Mouse (Mus musculus) monocyte, adult 2 months (primary cell): ENCODE measurements around the gene Olfr697.
"Not testable (repeated sequence)": the region's sequence is repeated elsewhere in the genome, so short reads cannot be mapped to it uniquely, and the experiment has no call there.

Experiments used
- DNase-seq, 2 experiments: peaks; one replicate each; pipeline ENCODE4 v3.0.0; 2022; ENCODE audit warnings: low spot score in 2 of 2, low read depth in 1 of 2

Olfr697 gene

GRCm38 (mm10) chr7:106742343-106742742 lies at the start of gene Olfr697:
TSS of gene Olfr697 (minus strand) at chr7:106742443.
- DNase-seq: no peak

DNA sequence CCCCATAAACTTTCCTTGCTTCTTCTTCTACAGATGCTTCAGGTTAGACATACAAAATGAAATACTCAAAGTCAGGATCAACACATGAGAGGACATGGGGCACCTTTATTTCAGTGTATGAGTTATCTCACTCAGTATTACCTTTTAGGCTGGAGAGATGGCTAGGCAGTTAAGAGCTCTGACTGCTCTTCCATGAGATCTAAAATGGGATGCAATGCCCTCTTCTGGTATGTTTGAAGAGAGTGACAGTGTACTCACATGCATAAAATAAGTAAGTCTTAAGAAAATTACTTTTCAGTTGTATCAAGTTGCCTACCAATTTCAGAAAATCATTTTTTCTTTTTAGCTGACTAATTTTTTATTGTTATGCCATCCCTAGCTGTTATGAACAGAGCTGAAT lies 46.1 kb upstream of the Olfr697 start:
- no peak for DNase-seq

GRCm38 (mm10) chr7:106761008-106761407 lies 18.8 kb upstream of the Olfr697 start:
- DNase-seq: not testable (repeated sequence)

DNA sequence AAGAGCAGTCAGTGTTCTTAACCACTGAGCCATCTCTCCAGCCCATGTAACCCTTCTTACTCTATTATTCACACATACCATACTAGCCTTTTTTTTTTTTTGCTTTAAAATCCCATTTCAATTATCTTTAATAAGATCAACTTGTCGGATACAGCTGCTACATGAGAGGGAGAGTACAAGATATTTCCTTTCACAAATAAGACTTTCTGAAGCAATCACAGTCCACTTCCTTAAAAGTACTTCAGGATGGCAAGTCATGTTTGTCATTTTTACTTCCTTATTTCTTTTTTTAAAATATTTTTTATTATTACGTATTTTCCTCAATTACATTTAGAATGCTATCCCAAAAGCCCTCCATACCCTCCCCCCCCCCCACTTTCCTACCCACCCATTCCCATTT lies 16.6 kb upstream of the Olfr697 start:
- DNase-seq: no peak

- no peak for DNase-seq
These were observed 13.1 kb upstream of the Olfr697 start, which contains the start of gene Olfr698 for GRCm38 (mm10) chr7:106755297-106755696. TSS of gene Olfr698 (minus strand) at chr7:106755397.

GRCm38 (mm10) chr7:106745811-106746210 lies 3.6 kb upstream of the Olfr697 start:
- DNase-seq: no peak

DNA sequence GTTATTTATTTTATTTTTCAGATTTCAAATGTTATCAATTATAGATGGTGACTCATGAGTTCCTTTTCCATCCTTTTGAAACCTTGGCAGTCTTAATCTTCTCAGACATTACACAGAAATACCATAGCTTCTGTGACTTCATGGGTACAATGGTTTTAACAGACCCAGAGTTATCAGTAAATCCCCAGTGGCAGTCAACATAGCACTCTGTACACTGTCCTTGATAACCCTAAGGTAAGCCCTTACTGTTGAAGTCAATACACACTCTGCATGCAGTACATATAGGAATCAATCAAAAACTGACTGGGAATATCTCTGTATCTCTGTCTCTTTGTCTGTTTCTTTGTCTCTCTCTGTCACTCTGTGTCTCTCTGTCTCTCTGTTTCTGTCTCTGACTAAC lies 5.2 kb downstream of the Olfr697 start:
- no peak for DNase-seq

- no peak for DNase-seq
These were observed 8.5 kb downstream of the Olfr697 start for GRCm38 (mm10) chr7:106733717-106734116.

DNA sequence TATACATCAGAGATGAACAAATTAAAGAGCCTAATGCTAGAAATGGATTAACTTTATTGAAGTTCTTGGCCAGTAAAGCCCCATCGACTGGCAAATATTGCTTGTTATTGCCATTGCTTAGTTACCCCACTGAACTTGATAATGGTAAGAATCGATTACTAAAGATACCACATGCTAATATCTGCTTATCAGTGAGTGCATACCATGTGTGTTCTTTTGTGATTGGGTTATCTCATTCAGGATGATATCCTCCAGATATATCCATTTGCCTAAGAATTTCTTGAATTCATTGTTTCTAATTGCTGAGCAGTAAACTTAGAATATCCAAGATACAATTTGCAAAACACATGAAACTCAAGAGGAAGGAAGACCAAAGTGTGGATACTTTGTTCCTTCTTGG lies 16.6 kb downstream of the Olfr697 start:
- DNase-seq: not testable (repeated sequence)

- no peak for DNase-seq
These were observed 25.9 kb downstream of the Olfr697 start, which contains the start of gene Olfr695 for GRCm38 (mm10) chr7:106716296-106716695. TSS of gene Olfr695 (minus strand) at chr7:106716396.

GRCm38 (mm10) chr7:106711463-106711862 lies 30.8 kb downstream of the Olfr697 start:
- DNase-seq: no peak

DNA sequence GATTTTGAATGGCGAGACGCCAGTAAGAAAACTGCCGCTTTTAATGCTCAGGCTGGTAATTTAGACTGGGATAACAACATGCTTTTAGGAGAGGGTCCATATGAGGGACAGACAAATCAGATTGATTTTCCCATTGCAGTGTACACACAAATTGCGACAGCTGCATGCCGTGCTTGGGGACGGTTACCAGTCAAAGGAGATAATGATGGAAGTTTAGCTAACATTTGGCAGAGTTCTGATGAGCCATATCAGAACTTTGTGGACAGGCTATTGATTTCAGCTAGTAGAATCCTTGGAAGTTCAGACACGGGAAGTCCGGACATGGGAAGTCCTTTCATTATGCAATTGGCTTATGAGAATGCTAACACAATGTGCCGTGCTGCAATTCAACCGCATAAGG lies 34.5 kb downstream of the Olfr697 start:
- DNase-seq: not testable (repeated sequence)

DNA sequence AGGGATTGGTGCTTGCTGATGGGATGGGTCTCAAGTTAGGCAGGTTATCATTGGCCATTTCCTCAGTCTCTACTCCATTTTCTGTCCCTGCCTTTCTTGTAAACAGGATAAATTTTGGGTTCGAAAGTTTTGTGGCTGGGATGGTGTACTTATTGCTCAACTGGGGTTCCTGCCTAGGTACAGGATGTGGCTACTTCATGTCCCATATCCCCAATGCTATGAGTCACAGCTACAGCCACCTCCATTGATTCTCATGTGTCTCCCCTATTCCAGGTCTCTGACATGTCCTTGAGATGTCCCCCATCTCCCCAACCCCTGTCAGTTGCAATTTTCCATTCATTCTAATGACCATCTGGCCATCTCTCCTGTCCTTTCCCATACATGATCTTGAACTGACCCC lies 45.4 kb downstream of the Olfr697 start:
- DNase-seq: no peak

- no peak for DNase-seq
These were observed 49.3 kb downstream of the Olfr697 start for GRCm38 (mm10) chr7:106692976-106693375.

- DNase-seq: no peak
These were observed 50.5 kb downstream of the Olfr697 start, which contains the start of gene Olfr694 for GRCm38 (mm10) chr7:106691714-106692113. TSS of gene Olfr694 (minus strand) at chr7:106691814.
